Mouse (Mus musculus) Patski (cell line): ENCODE data around the gene Pax8. TPM values are rescaled to one million over a fixed set of nuclear protein-coding genes. Genes with fewer than 3 reads are reported as not detected.

Experiments used
- ATAC-seq: fragments of 100-300 bp; one replicate; pipeline ENCODE4 v1.8.0; 2021
- CTCF ChIA-PET: fragments of 350-600 bp; sonication (Branson Sonifier 250); formaldehyde crosslinking; loops from one replicate; lab custom pipeline; 2022; ENCODE audit warnings: inconsistent platforms; lab: Charles Lee
- POLR2A ChIA-PET: fragments of 350-600 bp; sonication (Branson Sonifier 250); formaldehyde crosslinking; loops from one replicate; lab custom pipeline; 2022; ENCODE audit warnings: antibody characterized with exemption, inconsistent platforms; lab: Charles Lee
- DNase-seq: peaks from one replicate; pipeline ENCODE4 v3.0.0-alpha.2; 2011; ENCODE audit warnings: low read depth, low spot score
- H3K27me3 ChIP-seq: fragments of 371-371 bp; one replicate; pipeline ENCODE4 v1.5.1; 2021
- CTCF ChIP-seq: fragments of 100-300 bp; IDR thresholded peaks from one replicate; pipeline ENCODE4 v1.5.1; 2021
- in situ Hi-C: fragments of 300-500 bp; cut with MboI; formaldehyde crosslinking; loops from 3 replicates; pipeline ENCODE4 v1.11.1; 2018; ENCODE audit warnings: low pct_unique_long_range_greater_than_20kb, mixed read lengths
- polyA plus RNA-seq: library from polyadenylated mRNA; unstranded; gene quantifications from one replicate; pipeline ENCODE4 v1.2.3, GENCODE M21; 2021

The Pax8 gene
- polyA plus RNA-seq, 1 experiment from 2014 or later, result 219 TPM

DNA sequence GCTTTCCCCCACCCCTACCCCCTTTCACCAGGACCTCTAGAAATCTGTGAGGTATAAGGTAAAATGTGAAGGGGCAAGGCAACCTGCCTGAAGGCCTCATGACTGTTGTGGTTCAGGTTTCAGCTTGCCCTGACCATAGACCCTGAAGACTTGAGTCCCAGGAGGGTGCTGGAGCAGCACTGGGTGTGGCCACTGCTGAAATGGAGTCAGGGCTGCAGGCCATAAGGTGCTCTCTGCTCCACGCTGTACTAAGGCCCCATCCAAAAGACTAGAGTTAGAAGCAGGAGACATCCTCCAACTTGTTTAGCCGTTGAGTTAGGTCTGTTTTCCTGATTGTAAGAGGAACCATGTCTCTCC lies 88.5 kb downstream of the Pax8 start:
- in situ Hi-C loops, result loop anchor here (25.0 kb wide), 2 partner anchors 300 to 1075 kb away; partner anchors contain the start of genes Nxph2 and Tbpl2
- no peak for TF ChIP-seq CTCF
- CTCF ChIA-PET, result interaction anchor here (2.9 kb wide), 1 partner anchor 12 kb away, joined by 9 read pairs; no protein-coding TSS in a partner anchor
- H3K27me3 ChIP-seq, result no peaks in the 10 kb centered on the region
- no peak for DNase-seq
- no peak for ATAC-seq
- POLR2A ChIA-PET, result interaction anchor here (1.6 kb wide), 1 partner anchor 9 kb away, joined by 3 read pairs; no protein-coding TSS in a partner anchor

DNA sequence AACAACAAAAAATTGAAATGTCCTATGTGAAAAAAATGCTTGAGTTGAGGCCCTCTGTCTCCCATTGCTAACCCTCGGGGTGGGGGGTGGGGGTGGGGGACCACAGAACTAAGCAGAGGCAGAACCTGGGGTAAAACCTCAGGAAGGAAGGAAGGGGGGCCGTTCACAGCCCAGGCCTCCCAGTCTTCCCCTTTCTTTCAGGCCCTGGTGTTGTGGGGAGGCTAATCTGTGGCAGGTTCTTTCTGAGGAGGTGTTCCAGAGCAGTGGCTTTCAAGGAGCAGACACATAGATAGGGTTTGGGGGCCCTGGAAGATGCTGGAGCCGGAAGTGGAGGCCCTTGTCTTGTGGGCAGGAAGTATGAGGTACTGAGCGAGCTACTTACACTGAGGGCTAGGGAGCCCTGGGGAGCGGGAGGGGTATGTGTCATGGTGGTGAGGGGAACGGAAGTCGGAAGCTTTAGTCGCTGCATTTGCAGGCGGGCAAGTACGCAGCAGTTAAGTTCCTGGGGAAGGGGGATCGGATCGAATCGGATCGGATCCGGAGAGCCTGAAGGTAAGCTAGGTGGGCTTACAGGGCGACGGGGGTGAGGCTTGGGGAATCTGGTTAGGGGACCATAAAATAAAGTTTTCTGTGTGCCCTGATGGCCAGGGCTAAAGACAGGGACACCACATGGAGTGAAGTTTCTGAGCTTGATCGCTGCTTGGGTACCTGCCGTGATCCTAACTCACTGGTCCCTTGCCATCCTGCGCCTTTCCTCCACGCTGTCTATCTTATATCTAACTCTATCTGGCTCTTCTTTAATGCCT lies 89.0 kb downstream of the Pax8 start:
- H3K27me3 ChIP-seq, result no peaks in the 10 kb centered on the region
- CTCF ChIA-PET, result interaction anchor here (0.8 to 2.9 kb wide), 3 partner anchors 9 to 72 kb away, joined by 3 to 9 read pairs (median 3); no protein-coding TSS in a partner anchor
- no peak for TF ChIP-seq CTCF
- POLR2A ChIA-PET, result interaction anchor here (1.6 kb wide), 1 partner anchor 10 kb away, joined by 3 read pairs; no protein-coding TSS in a partner anchor
- DNase-seq, result no peak
- ATAC-seq, result no peak
- in situ Hi-C loops, result loop anchor here (25.0 kb wide), 2 partner anchors 299 to 1074 kb away; partner anchors contain the start of genes Nxph2 and Tbpl2

- CTCF ChIA-PET, result interaction anchor here (1.2 to 2.9 kb wide), 2 partner anchors 14 to 71 kb away, joined by 3 to 9 read pairs; no protein-coding TSS in a partner anchor
- no peak for ATAC-seq
Observed at GRCm38 (mm10) chr2:24385111-24385961, 90.1 kb downstream of the Pax8 start.

GRCm38 (mm10) chr2:24384393-24384792 lies 91.0 kb downstream of the Pax8 start:
- CTCF ChIA-PET, result interaction anchor here (2.9 kb wide), 1 partner anchor 15 kb away, joined by 9 read pairs; no protein-coding TSS in a partner anchor
- POLR2A ChIA-PET, result interaction anchor here (1.3 kb wide), 1 partner anchor 12 kb away, joined by 3 read pairs; no protein-coding TSS in a partner anchor
- TF ChIP-seq CTCF, result no peak
- in situ Hi-C loops, result loop anchor here (25.0 kb wide), 2 partner anchors 297 to 1072 kb away; partner anchors contain the start of genes Nxph2 and Tbpl2
- no peaks in the 10 kb centered on the region for H3K27me3 ChIP-seq
- no peak for ATAC-seq
- no peak for DNase-seq

More at GRCm38 (mm10) chr2:24385111-24385961, 90.1 kb downstream of the Pax8 start:
- no peak for TF ChIP-seq CTCF
- no peaks in the 10 kb centered on the region for H3K27me3 ChIP-seq
- in situ Hi-C loops, result loop anchor here (25.0 kb wide), 2 partner anchors 298 to 1073 kb away; partner anchors contain the start of genes Nxph2 and Tbpl2
- DNase-seq, result no peak
- POLR2A ChIA-PET, result interaction anchor here (1.3 kb wide), 1 partner anchor 11 kb away, joined by 3 read pairs; no protein-coding TSS in a partner anchor

DNA sequence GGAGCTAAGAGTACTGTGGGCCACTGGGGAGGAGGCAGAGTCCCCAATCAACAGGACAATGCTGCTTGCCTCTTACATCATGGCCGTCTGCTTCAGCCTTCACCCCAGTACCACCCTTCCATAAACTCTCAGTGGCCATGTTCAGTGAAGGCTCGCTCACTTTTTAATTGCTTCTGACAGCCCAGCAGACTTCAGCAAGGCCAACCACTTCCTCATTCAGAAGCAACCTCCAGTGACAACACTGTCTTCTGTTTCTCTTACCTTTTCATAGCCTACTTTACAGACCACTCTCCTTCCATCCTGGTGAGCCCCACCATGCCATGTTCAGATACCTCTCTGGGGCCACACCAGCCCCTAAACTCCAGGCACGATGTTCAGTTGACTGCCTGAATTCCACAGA lies 91.8 kb downstream of the Pax8 start:
- no peak for DNase-seq
- in situ Hi-C loops, result loop anchor here (25.0 kb wide), 2 partner anchors 296 to 1071 kb away; partner anchors contain the start of genes Nxph2 and Tbpl2
- ChIA-PET CTCF (no interaction called here), POLR2A (no interaction called here)
- no peak for TF ChIP-seq CTCF
- no peaks in the 10 kb centered on the region for H3K27me3 ChIP-seq
- ATAC-seq, result no peak

DNA sequence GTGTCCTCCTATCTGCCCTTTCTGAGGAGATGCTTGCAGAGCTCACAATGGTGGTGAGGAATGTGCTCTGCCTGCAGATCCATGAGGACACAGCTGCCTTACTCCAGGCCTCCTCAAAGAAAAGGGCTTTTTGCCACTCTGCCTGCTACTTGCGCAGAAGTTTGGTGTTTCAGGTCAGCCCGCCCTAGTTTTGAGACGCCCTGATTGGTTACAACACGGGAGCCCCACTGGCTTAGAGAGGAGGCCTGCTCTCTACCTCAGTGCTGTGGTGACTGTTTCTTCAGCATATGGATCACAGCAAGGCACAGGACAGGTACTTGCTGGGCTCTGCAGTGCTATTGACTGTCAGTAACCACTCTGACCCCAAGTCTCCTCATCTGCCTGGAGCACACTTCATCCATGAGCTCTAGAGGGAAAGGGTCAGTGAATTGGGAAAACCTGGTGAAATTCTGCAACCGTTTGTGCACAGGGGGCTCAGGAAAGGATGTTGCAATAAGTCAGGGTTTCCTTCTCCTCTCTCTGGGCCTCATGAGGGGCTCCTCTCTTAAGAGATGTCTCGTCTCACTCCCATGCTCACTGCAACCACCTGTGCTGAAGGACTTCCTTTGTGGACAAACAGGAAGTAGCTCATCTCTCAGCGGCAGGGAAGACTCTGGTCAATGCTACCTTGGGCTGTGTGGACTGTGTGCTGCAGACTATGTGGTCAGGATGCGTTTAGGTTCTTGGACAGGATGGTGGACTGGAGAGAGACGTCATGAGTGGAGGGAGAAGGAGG lies 92.8 kb downstream of the Pax8 start:
- ATAC-seq (no peak), DNase-seq (no peak)
- ChIA-PET CTCF (no interaction called here), POLR2A (no interaction called here)
- in situ Hi-C loops, result loop anchor here (25.0 kb wide), 2 partner anchors 295 to 1070 kb away; partner anchors contain the start of genes Nxph2 and Tbpl2
- no peak for TF ChIP-seq CTCF
- H3K27me3 ChIP-seq, result no peaks in the 10 kb centered on the region

DNA sequence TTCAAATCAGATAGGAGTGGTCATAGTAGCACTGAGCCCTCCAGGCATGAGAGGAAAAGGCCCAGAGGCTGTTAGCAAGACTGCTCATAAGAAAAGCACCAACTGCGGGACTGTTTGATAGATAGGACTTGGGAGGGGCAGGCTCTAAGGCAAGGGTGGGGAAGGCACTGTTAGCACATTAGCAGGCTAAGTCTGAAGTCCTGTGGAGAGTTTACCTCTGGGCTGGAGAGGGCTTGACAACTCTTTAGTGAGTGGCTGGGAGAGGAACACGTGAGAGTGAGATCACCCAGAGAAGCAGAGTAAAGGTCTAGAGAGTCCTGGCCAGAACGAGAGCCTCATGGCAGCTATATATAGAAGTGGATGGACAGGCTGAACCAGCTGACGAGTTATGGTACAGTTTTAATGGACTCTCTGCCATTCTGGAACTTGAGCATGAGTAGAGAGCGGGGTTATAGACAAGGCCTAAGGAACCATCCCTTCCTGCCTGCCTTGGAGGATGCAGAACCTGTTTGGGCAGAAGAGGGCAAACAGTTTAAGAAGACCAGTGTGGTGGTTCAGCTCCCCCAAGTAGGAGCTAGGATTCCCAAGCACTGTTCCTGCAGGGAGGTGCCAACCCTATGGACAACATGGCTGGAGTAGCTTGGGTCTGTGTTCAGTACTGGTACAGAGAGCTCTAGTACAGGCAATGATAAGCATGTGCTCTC lies 96.5 kb downstream of the Pax8 start:
- in situ Hi-C loops, result loop anchor here (25.0 kb wide), 2 partner anchors 292 to 1067 kb away; partner anchors contain the start of genes Nxph2 and Tbpl2
- DNase-seq (no peak), ATAC-seq (no peak)
- TF ChIP-seq CTCF, result no peak
- H3K27me3 ChIP-seq, result no peaks in the 10 kb centered on the region
- ChIA-PET CTCF (interaction anchor here (1.1 to 2.2 kb wide), 3 partner anchors 11 to 82 kb away, joined by 3 to 8 read pairs (median 5); no protein-coding TSS in a partner anchor), POLR2A (interaction anchor here (0.7 kb wide), 1 partner anchor 68 kb away, joined by 3 read pairs; no protein-coding TSS in a partner anchor)

Other genes starting within 250 kb of the Pax8 start
- gene Il1f5, start 198.6 kb downstream of the Pax8 start, polyA plus RNA-seq, result not detected
- not detected for gene Il1f10, start 184.4 kb downstream of the Pax8 start, polyA plus RNA-seq
- gene Il1rn, start 138.7 kb downstream of the Pax8 start, polyA plus RNA-seq, result 8.6 TPM
- 0.08 TPM for gene Psd4, start 108.0 kb downstream of the Pax8 start, polyA plus RNA-seq